Mouse (Mus musculus): ENCODE data around the gene Kremen1. TPM values are rescaled to one million over a fixed set of nuclear protein-coding genes. Genes with fewer than 3 reads are reported as not detected.

Kremen1 gene
- polyA plus RNA-seq, 1 experiment from 2014 or later = 4.8 TPM

DNA sequence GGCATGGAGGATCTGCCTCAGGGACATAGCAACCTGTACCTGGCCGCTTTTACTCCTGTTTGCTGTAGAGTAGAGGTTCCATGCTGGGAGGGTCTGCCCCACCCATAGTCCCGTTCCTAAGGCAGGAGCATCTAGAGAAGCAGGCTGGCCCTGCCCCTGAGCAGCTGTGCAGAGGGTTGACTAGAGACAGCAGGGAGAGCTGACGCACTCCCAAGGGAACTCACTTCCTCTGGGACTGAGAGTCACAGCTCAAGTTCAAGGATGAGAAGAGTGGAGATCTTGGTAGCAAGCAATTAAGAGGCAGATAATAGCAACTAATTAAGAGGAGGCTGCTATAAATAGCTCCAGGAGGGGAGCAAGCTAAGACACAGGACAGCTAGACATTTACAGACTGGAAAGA lies 88.5 kb downstream of the Kremen1 start:
- no peak overlapping the region for H3K4me3 ChIP-seq (ENCODE audit: low read length)
- no peak overlapping the region for H3K9ac ChIP-seq (ENCODE audit: low read depth, low read length)
- H3K4me1 ChIP-seq (ENCODE audit: control insufficient read depth, insufficient read depth, low read depth, low read length) = no peaks in the 10 kb centered on the region
- no peaks in the 10 kb centered on the region for H3K9me3 ChIP-seq (ENCODE audit: control insufficient read depth, low read length)
- no peaks in the 10 kb centered on the region for H3K36me3 ChIP-seq (ENCODE audit: control insufficient read depth, insufficient read depth, low read length)
- WGBS = 49% methylated on average over 3 of the region's 3 CpGs
- no peak overlapping the region for H3K4me2 ChIP-seq (ENCODE audit: low read length)
- H3K27ac ChIP-seq (ENCODE audit: low read depth, low read length) = no peak overlapping the region
- ATAC-seq = peak; percentile 34; the same call in 1 of the 2 replicates
- H3K27me3 ChIP-seq (replicated peaks; ENCODE audit: control insufficient read depth, insufficient read depth, low read length) = no peaks in the 10 kb centered on the region

DNA sequence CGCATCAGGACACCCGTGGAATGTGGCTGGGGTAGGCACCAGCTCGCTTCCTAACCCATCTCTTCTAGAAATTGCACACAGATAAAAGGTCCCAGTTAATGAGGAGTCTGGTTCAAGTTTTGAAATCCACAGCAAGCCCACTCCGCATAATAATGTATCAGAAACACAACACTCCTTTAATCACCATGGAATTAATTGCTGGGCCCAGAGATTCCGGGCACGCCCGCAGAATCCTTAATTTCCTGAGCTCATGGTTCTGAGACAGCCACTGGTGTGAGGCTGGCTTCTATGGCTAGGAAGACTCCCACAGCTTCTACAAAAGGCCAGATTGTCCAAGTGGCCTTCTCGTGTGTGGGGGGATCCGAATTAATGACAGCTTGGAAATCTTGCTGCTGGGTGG lies 94.0 kb downstream of the Kremen1 start:
- WGBS = 55% methylated on average over 9 of the region's 9 CpGs
- Histone ChIP-seq H3K9ac (ENCODE audit: low read depth, low read length) (no peak overlapping the region), H3K27me3 (replicated peaks; ENCODE audit: control insufficient read depth, insufficient read depth, low read length) (no peaks in the 10 kb centered on the region), H3K4me2 (ENCODE audit: low read length) (no peak overlapping the region), H3K9me3 (ENCODE audit: control insufficient read depth, low read length) (no peaks in the 10 kb centered on the region), H3K27ac (ENCODE audit: low read depth, low read length) (no peak overlapping the region; the same call in 1 of the 2 replicates), H3K4me1 (ENCODE audit: control insufficient read depth, insufficient read depth, low read depth, low read length) (peaks cover 7% of the 10 kb centered on the region; the same call in 1 of the 2 replicates), H3K36me3 (ENCODE audit: control insufficient read depth, insufficient read depth, low read length) (no peaks in the 10 kb centered on the region), H3K4me3 (ENCODE audit: low read length) (no peak overlapping the region)
- peak; percentile 79 for ATAC-seq

DNA sequence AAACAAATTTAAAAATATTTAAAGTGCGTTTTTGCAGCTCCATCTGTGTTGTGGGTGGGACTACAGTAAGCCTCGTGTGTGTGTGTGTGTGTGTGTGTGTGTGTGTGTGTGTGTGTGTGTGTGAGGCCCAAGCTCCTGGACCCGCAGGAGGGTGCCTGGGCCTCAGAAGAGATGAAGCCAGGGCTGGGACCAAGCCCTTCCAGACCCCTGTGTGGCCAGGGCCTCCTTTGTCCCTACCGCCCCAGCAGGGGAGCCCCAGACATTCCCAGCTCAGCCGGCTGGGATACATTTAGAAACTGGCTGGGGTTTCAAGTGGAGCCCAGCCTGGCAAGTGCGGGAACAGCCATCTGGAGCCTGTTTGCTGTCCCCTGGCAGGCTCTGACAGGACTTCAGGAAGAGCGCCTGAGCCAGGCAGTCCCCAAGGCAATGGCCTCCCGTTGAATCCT lies 95.9 kb downstream of the Kremen1 start:
- H3K4me1 ChIP-seq (ENCODE audit: control insufficient read depth, insufficient read depth, low read depth, low read length) = peaks cover 7% of the 10 kb centered on the region; the same call in 1 of the 2 replicates
- no peak overlapping the region for H3K4me2 ChIP-seq (ENCODE audit: low read length)
- H3K36me3 ChIP-seq (ENCODE audit: control insufficient read depth, insufficient read depth, low read length) = no peaks in the 10 kb centered on the region
- H3K9ac ChIP-seq (ENCODE audit: low read depth, low read length) = no peak overlapping the region
- no peak overlapping the region for H3K4me3 ChIP-seq (ENCODE audit: low read length)
- H3K9me3 ChIP-seq (ENCODE audit: control insufficient read depth, low read length) = no peaks in the 10 kb centered on the region
- peak; percentile 81 for ATAC-seq
- WGBS = 16% methylated on average over 8 of the region's 8 CpGs
- no peaks in the 10 kb centered on the region for H3K27me3 ChIP-seq (replicated peaks; ENCODE audit: control insufficient read depth, insufficient read depth, low read length)
- H3K27ac ChIP-seq (ENCODE audit: low read depth, low read length) = 0 out of 2 replicates have a peak overlapping the region, but pooled peaks have one; percentile 45

DNA sequence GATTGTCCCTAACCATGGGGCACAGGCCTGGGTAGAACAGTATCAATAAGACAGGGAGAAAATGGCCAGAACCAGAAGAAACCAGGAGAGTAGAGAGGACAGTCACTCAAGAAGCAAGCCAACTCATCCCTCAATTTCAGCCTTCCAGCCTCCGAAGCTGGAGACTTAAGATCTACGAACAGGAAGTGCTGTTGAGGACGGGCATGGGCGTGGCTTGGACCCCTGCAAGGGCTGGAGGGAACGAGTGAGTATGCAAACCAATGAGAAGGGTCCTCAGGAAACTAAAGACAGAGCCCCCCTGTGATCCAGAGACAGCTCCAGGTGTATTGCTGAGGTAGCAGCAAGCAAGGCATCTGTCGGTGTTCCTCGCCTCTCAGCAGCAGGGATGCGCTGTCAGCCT lies 97.0 kb downstream of the Kremen1 start:
- Histone ChIP-seq H3K36me3 (ENCODE audit: control insufficient read depth, insufficient read depth, low read length) (no peaks in the 10 kb centered on the region), H3K27me3 (replicated peaks; ENCODE audit: control insufficient read depth, insufficient read depth, low read length) (no peaks in the 10 kb centered on the region), H3K4me3 (ENCODE audit: low read length) (no peak overlapping the region), H3K27ac (ENCODE audit: low read depth, low read length) (no peak overlapping the region), H3K4me2 (ENCODE audit: low read length) (no peak overlapping the region), H3K4me1 (ENCODE audit: control insufficient read depth, insufficient read depth, low read depth, low read length) (peaks cover 7% of the 10 kb centered on the region; the same call in 1 of the 2 replicates), H3K9ac (ENCODE audit: low read depth, low read length) (no peak overlapping the region), H3K9me3 (ENCODE audit: control insufficient read depth, low read length) (no peaks in the 10 kb centered on the region)
- WGBS = 38% methylated on average over 8 of the region's 8 CpGs
- ATAC-seq = no peak

DNA sequence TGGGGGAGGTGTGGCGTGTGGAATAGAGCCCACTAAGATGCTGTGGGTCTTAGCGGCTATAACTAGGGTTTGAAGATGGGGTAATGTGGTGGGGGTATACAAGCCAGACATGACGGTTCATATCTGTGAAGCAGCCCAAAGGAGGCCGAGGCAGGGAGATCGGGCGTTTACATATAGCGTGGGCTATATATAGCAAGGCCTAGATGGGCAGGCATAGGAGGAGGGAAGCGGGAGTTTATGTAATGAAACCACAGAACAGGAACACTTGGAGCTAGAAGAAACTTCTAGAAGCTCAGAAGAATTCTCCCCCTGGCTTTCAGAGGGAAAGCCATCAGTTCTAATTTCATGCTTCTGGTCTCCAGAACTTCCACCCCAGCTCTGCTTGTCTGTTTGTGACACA lies 97.9 kb downstream of the Kremen1 start:
- ATAC-seq = no peak
- H3K4me3 ChIP-seq (ENCODE audit: low read length) = no peak overlapping the region
- H3K4me2 ChIP-seq (ENCODE audit: low read length) = no peak overlapping the region
- peaks cover 7% of the 10 kb centered on the region; the same call in 1 of the 2 replicates for H3K4me1 ChIP-seq (ENCODE audit: control insufficient read depth, insufficient read depth, low read depth, low read length)
- H3K9ac ChIP-seq (ENCODE audit: low read depth, low read length) = no peak overlapping the region
- no peaks in the 10 kb centered on the region for H3K9me3 ChIP-seq (ENCODE audit: control insufficient read depth, low read length)
- H3K27ac ChIP-seq (ENCODE audit: low read depth, low read length) = no peak overlapping the region
- H3K36me3 ChIP-seq (ENCODE audit: control insufficient read depth, insufficient read depth, low read length) = no peaks in the 10 kb centered on the region
- no peaks in the 10 kb centered on the region for H3K27me3 ChIP-seq (replicated peaks; ENCODE audit: control insufficient read depth, insufficient read depth, low read length)
- 92% methylated on average over 8 of the region's 8 CpGs for WGBS

DNA sequence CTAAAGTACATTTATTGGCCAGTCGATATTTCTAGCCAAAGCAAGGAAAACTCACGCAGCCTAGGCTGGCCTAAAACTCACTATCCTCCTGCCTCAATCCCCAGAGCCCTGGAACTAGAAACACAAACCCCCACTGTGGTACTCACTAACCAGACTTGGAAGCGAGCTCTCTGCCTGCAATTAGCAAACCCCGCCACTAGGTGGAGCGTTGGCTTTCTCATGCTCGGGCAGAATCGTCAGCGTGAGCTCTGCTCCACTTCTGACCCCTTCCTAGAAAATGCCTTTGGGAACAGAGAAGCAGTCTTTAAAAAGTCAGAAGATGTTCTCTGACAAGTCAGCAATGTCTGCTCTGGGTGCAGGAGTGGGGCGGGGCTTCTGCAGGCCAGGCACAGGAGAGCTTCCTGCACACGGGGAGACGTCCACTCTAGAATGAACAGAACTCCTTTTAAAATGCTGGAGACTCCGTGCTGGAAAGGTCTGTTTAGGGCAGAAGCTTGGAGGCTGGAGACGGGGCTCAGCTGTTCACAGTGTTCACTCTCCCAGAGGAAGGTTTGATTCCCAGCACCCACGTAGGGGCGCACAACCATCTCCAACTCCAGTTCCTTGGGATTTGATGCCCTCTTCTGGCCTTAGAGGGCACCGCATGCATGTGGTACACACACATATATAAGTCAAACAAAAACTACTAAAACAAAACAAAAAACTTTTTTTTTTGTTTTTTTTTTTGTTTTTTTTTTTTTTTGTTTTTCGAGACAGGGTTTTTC lies 100.5 kb downstream of the Kremen1 start:
- Histone ChIP-seq H3K36me3 (ENCODE audit: control insufficient read depth, insufficient read depth, low read length) (no peaks in the 10 kb centered on the region), H3K4me3 (ENCODE audit: low read length) (no peak overlapping the region), H3K27me3 (replicated peaks; ENCODE audit: control insufficient read depth, insufficient read depth, low read length) (no peaks in the 10 kb centered on the region), H3K4me2 (ENCODE audit: low read length) (no peak overlapping the region), H3K9ac (ENCODE audit: low read depth, low read length) (no peak overlapping the region), H3K27ac (ENCODE audit: low read depth, low read length) (no peak overlapping the region), H3K4me1 (ENCODE audit: control insufficient read depth, insufficient read depth, low read depth, low read length) (peaks cover 3% of the 10 kb centered on the region; the same call in 1 of the 2 replicates), H3K9me3 (ENCODE audit: control insufficient read depth, low read length) (no peaks in the 10 kb centered on the region)
- no peak for ATAC-seq
- WGBS = 73% methylated on average over 17 of the region's 17 CpGs

DNA sequence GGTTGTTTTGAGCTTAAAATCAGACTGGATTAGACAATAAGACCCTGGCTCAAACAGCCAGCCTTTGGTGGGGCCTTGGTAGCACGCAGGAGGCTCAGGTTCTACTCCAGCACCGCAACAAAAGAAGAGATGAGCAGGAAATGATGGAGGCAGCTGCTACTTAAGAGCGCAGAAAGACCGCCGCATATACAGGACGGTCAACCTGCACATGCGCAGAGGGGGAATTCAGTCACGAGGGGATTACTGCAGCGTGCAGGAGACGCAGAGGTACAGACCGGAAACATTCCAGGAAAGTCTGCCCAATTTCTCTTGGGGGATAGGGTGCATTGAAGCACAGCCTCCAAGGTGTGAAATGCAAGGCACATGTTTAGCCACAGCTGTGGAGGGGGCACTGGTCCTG lies 103.3 kb downstream of the Kremen1 start:
- peaks cover 8% of the 10 kb centered on the region for H3K4me1 ChIP-seq (ENCODE audit: control insufficient read depth, insufficient read depth, low read depth, low read length)
- no peaks in the 10 kb centered on the region for H3K9me3 ChIP-seq (ENCODE audit: control insufficient read depth, low read length)
- 84% methylated on average over 11 of the region's 11 CpGs for WGBS
- no peak overlapping the region for H3K4me2 ChIP-seq (ENCODE audit: low read length)
- no peak overlapping the region for H3K4me3 ChIP-seq (ENCODE audit: low read length)
- no peak overlapping the region for H3K9ac ChIP-seq (ENCODE audit: low read depth, low read length)
- no peaks in the 10 kb centered on the region for H3K36me3 ChIP-seq (ENCODE audit: control insufficient read depth, insufficient read depth, low read length)
- no peak for ATAC-seq
- H3K27me3 ChIP-seq (replicated peaks; ENCODE audit: control insufficient read depth, insufficient read depth, low read length) = no peaks in the 10 kb centered on the region
- H3K27ac ChIP-seq (ENCODE audit: low read depth, low read length) = no peak overlapping the region

DNA sequence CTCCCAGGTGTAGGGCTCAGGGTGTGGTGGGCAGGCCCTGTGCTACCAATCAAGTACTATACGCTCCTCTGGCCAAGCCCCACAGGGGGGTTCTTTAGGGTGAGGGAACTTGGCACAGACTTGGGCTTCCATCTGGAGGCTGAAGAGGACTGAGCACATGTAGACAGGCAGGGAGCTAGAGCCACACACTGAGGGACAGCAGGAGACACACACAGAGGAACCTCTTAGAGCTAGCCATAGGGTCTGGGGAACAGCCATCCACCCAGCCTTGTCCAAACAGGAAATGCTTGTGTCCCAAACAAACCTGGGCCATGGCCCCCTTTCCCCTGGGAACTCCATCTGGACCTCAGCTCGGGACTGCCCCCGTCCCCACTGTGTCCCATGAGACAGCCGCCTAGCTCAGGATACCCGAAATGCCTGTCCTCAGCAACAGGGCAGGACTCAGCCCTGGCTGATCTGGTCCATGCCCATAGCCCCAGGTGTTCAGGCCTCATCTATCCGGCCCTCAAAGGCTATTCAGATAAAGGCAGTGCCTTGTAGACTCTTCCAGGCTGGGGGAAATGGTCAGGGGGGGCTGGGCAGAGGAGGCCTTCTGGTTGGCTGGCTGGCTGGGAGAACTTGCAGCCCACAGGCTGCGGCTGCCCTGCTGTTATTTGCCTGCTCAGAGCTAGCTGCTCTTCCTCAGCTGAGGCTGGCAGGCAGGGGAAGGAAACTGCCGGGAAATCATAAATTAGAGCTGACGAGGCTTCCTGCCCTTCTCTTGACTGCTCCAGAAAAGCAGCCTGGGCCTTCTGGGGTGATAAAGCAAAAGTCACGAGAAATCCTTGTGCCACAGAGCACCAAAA lies 106.2 kb downstream of the Kremen1 start:
- H3K9ac ChIP-seq (ENCODE audit: low read depth, low read length) = peak overlapping the region; percentile 5
- no peaks in the 10 kb centered on the region for H3K27me3 ChIP-seq (replicated peaks; ENCODE audit: control insufficient read depth, insufficient read depth, low read length)
- 39% methylated on average over 10 of the region's 10 CpGs for WGBS
- H3K4me1 ChIP-seq (ENCODE audit: control insufficient read depth, insufficient read depth, low read depth, low read length) = peaks cover 13% of the 10 kb centered on the region
- H3K36me3 ChIP-seq (ENCODE audit: control insufficient read depth, insufficient read depth, low read length) = no peaks in the 10 kb centered on the region
- 0 out of 2 replicates have a peak overlapping the region, but pooled peaks have one; percentile 19 for H3K27ac ChIP-seq (ENCODE audit: low read depth, low read length)
- peak; percentile 12; the same call in 1 of the 2 replicates for ATAC-seq
- H3K9me3 ChIP-seq (ENCODE audit: control insufficient read depth, low read length) = no peaks in the 10 kb centered on the region
- no peak overlapping the region for H3K4me2 ChIP-seq (ENCODE audit: low read length)
- no peak overlapping the region for H3K4me3 ChIP-seq (ENCODE audit: low read length)
